Mouse (Mus musculus): ENCODE data around the gene Cdkn1a.

DNA sequence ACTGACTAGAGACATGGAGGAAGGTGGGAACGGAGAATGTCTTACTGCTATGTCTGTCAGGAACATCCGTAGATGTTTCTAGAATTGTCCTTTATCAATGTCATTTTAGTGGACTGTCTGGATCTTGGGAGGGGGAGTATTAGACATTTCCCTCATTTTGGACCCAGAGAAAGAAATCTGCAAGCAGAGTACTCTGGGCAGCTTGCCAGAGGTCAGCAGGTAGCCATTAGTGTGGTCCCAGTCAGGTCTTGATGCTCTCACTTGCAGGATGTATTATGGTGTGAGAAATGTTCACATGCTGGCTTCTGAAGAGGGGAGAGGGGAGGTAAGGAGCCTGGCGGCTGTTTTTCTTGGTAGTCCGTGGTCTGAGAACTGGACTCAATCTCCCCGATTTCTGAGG, 1.7 kb downstream of the Cdkn1a start:
- no peak for TF ChIP-seq CTCF (IDR thresholded peaks at IDR 0.05; ENCODE audit: borderline replicate concordance, control insufficient read depth, extremely low read depth, insufficient read depth, low read length, poor library complexity)
- no peak for TF ChIP-seq POLR2A (IDR thresholded peaks at IDR 0.05; ENCODE audit: control insufficient read depth, extremely low read depth, insufficient read depth, low read length, poor library complexity)
